Mouse (Mus musculus): ENCODE data around the gene Mrps33. TPM values are rescaled to one million over a fixed set of nuclear protein-coding genes. Genes with fewer than 3 reads are reported as not detected.
A peak's percentile ranks its signal among the peaks of the same experiment; 100 is the strongest.

Mrps33 gene
- polyA plus RNA-seq, 1 experiment from 2014 or later: 231 TPM

- peaks cover 8% of the 10 kb centered on the region; the same call in 1 of the 2 replicates for H3K9me3 ChIP-seq
- peaks cover 23% of the 10 kb centered on the region for H3K36me3 ChIP-seq
- DNase-seq (ENCODE audit: low spot score): no peak
- H3K4me1 ChIP-seq (replicated peaks): no peaks in the 10 kb centered on the region
- H3K27me3 ChIP-seq (ENCODE audit: insufficient read depth, poor library complexity, severe bottlenecking): no peaks in the 10 kb centered on the region
- H3K4me3 ChIP-seq: no peak overlapping the region
- 84% methylated on average over 2 of the region's 2 CpGs for WGBS
- no peak overlapping the region for H3K27ac ChIP-seq
Observed at GRCm38 (mm10) chr6:39797076-39797475, 13.7 kb downstream of the Mrps33 start.

- peaks cover 14% of the 10 kb centered on the region for H3K36me3 ChIP-seq
- H3K4me1 ChIP-seq (replicated peaks): no peaks in the 10 kb centered on the region
- H3K27me3 ChIP-seq (ENCODE audit: insufficient read depth, poor library complexity, severe bottlenecking): no peaks in the 10 kb centered on the region
- peaks cover 8% of the 10 kb centered on the region; the same call in 1 of the 2 replicates for H3K9me3 ChIP-seq
- no peak overlapping the region for H3K4me3 ChIP-seq
- no peak for DNase-seq (ENCODE audit: low spot score)
- 79% methylated on average over 1 of the region's 1 CpGs for WGBS
- no peak overlapping the region for H3K27ac ChIP-seq
Observed at GRCm38 (mm10) chr6:39796150-39796549, 14.6 kb downstream of the Mrps33 start.

- no peak overlapping the region for H3K27ac ChIP-seq
- H3K4me1 ChIP-seq (replicated peaks): peaks cover 13% of the 10 kb centered on the region
- DNase-seq (ENCODE audit: low spot score): no peak
- H3K4me3 ChIP-seq: no peak overlapping the region
- H3K9me3 ChIP-seq: no peaks in the 10 kb centered on the region
- WGBS: 78% methylated on average over 5 of the region's 5 CpGs
- no peaks in the 10 kb centered on the region for H3K27me3 ChIP-seq (ENCODE audit: insufficient read depth, poor library complexity, severe bottlenecking)
- H3K36me3 ChIP-seq: no peaks in the 10 kb centered on the region
Observed at GRCm38 (mm10) chr6:39791806-39792205, 19.0 kb downstream of the Mrps33 start.

DNA sequence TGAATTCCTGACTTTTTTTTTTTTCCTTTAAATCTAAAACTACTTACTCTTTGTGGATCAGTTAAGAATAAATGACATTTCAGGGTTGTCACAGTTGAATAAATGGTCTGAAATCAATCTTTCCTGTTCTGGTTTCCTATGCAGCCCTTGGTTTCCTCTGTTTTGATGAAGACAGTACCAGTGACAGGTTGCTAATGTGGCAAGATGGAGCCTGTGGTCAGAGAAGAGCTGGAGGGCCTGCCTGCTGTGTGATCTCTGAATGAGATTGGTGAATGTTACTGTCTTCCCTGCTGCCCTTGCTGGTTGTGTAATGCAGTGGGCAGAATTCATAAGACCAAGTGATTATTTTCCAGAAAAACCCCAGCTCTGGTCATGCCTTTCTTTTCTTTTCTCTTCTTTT is 22.4 kb downstream of the Mrps33 start:
- Histone ChIP-seq H3K27me3 (ENCODE audit: insufficient read depth, poor library complexity, severe bottlenecking) (no peaks in the 10 kb centered on the region), H3K9me3 (no peaks in the 10 kb centered on the region), H3K36me3 (no peaks in the 10 kb centered on the region), H3K4me3 (no peak overlapping the region), H3K4me1 (replicated peaks) (peaks cover 13% of the 10 kb centered on the region), H3K27ac (no peak overlapping the region)
- DNase-seq (ENCODE audit: low spot score): no peak

DNA sequence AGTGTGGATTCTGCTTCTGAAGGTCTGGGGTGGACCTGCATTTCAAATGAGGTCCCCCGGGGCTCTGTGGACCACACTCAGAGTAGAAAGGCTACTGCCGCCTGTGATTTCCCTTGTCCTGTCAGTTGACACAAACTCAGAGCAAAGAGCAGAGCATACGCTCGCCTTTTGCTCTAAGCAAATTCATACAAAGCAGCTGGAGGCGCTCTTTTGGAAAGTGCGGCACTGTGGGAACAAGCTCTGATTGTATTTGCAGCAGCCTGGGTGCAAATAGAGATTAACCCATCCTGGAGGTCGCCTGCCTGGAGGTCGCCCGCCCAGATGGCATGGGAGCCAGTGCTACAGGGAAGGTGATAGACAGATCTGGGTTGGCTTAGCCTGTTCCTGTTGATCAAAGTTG is 23.0 kb downstream of the Mrps33 start:
- peak overlapping the region; percentile 11; the same call in 1 of the 2 replicates for H3K4me3 ChIP-seq

DNA sequence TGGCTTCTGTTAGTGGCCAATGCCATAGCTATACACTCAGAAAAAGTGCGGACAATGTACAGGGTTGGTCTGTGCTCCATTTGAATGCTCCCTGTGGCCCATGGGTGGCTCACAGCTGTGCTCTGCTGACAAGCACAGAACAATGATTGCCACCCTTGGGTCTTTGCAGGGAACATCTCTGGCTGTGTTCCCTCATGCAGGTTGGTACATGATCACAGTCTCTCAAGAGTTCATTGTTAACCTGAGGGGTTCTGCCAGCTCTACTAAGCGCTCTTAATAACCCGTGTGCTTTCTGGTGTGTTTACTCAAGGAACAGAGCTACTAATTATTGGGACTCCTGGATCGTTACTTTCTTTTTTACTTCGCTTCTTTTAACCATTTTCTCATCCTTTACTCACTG is 24.8 kb downstream of the Mrps33 start:
- Histone ChIP-seq H3K27ac (no peak overlapping the region), H3K27me3 (ENCODE audit: insufficient read depth, poor library complexity, severe bottlenecking) (no peaks in the 10 kb centered on the region), H3K36me3 (no peaks in the 10 kb centered on the region), H3K4me1 (replicated peaks) (peaks cover 26% of the 10 kb centered on the region), H3K4me3 (no peak overlapping the region), H3K9me3 (no peaks in the 10 kb centered on the region)
- 89% methylated on average over 5 of the region's 5 CpGs for WGBS
- DNase-seq (ENCODE audit: low spot score): no peak

More for the DNA sequence above, 23.0 kb downstream of the Mrps33 start:
- Histone ChIP-seq H3K9me3 (no peaks in the 10 kb centered on the region), H3K36me3 (no peaks in the 10 kb centered on the region), H3K27ac (peak overlapping the region; percentile 75), H3K4me1 (replicated peaks) (peaks cover 13% of the 10 kb centered on the region), H3K27me3 (ENCODE audit: insufficient read depth, poor library complexity, severe bottlenecking) (no peaks in the 10 kb centered on the region)
- WGBS: 9% methylated on average over 9 of the region's 9 CpGs
- peak; percentile 62 for DNase-seq (ENCODE audit: low spot score)

DNA sequence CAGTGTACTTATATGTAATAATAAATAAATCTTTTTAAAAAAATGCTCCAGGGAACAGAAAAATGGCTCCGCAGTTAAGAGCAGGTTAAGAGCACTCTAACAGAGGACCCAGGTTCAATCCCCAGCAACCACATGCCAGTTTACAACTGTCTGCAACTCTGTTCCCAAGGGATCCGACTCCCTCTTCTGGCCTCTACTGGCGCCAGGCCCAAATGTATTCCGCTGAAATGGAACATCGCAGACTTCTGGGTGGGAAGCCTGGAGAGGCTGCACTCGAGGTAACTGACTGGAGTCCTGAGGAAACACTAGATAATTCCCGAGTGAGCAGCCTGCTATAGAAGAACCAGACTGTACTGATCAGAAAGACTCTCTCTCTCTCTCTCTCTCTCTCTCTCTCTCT is 27.3 kb downstream of the Mrps33 start:
- Histone ChIP-seq H3K4me3 (no peak overlapping the region), H3K27ac (no peak overlapping the region), H3K27me3 (ENCODE audit: insufficient read depth, poor library complexity, severe bottlenecking) (no peaks in the 10 kb centered on the region), H3K9me3 (no peaks in the 10 kb centered on the region), H3K4me1 (replicated peaks) (peaks cover 39% of the 10 kb centered on the region), H3K36me3 (no peaks in the 10 kb centered on the region)
- 67% methylated on average over 7 of the region's 7 CpGs for WGBS
- DNase-seq (ENCODE audit: low spot score): no peak

DNA sequence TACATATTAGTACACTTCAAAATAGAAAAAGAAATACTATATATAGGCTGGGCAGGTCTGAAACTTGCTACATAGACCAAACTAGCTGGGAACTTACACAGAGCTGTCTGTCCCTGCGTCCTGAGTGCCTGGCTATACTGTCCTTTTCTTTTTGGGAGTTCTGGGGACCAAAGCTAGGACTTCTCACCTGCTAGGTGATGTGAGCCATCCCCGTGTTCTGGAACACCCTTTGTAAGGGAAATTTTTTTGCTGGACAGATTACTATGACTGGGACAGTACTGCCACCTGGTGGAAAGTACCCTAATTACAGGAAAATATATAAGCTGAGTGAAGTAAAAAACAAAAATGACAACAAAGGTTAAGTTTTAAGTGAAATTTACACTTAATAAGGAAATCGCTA is 28.2 kb downstream of the Mrps33 start:
- no peaks in the 10 kb centered on the region for H3K9me3 ChIP-seq
- H3K4me1 ChIP-seq (replicated peaks): peaks cover 35% of the 10 kb centered on the region
- H3K4me3 ChIP-seq: no peak overlapping the region
- no peak overlapping the region for H3K27ac ChIP-seq
- H3K27me3 ChIP-seq (ENCODE audit: insufficient read depth, poor library complexity, severe bottlenecking): no peaks in the 10 kb centered on the region
- WGBS: 28% methylated on average over 3 of the region's 3 CpGs
- no peaks in the 10 kb centered on the region for H3K36me3 ChIP-seq
- DNase-seq (ENCODE audit: low spot score): peak; percentile 5

DNA sequence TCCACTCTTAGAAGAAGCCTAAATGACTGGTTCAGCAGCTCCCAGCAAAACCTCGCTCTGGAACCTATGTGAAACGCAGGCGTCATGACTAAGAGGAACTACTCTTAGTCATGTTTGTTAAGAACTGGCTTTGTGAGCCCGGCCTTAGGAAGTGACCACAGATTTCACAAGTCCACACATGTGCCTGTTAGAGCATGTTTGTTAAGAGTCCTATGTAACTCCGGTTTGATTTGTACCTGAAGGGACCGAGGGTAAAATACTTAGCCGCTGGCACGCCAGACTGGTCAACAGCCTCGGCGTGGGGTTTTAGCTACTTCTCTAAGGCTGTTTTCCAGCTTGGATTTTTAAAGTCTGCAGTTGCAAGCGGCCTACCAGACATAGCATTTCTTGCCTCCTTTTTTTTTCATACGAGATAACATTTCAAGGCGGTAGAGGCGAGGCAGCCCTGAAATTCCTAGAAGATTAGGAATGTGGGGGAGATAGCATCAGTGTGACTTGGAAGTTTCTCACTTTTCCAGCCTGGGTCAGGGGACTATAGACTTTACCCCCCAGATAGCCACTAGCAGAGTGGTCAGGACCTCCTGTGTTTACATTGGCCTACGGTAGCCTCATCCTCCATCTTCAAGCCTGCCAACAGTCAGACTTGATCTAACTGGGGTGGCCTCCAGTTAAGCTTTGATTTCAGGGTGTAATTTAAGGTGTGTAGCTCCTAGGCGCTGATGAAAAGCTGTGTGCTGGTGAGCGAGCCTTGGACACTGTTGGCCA is 28.8 kb downstream of the Mrps33 start:
- Histone ChIP-seq H3K27ac (peak overlapping the region; percentile 87), H3K4me1 (replicated peaks) (peaks cover 31% of the 10 kb centered on the region), H3K9me3 (no peaks in the 10 kb centered on the region), H3K36me3 (no peaks in the 10 kb centered on the region), H3K4me3 (no peak overlapping the region), H3K27me3 (ENCODE audit: insufficient read depth, poor library complexity, severe bottlenecking) (no peaks in the 10 kb centered on the region)
- 49% methylated on average over 17 of the region's 17 CpGs for WGBS
- peak; percentile 23 for DNase-seq (ENCODE audit: low spot score)

- 1% methylated on average over 18 of the region's 18 CpGs for WGBS
- no peaks in the 10 kb centered on the region for H3K9me3 ChIP-seq
- no peaks in the 10 kb centered on the region for H3K27me3 ChIP-seq (ENCODE audit: insufficient read depth, poor library complexity, severe bottlenecking)
- peaks cover 31% of the 10 kb centered on the region for H3K4me1 ChIP-seq (replicated peaks)
- peak overlapping the region; percentile 42 for H3K4me3 ChIP-seq
- H3K36me3 ChIP-seq: no peaks in the 10 kb centered on the region
- peak overlapping the region; percentile 87 for H3K27ac ChIP-seq
- DNase-seq (ENCODE audit: low spot score): peak; percentile 70
Observed at GRCm38 (mm10) chr6:39780857-39781666, 29.7 kb downstream of the Mrps33 start.

- Histone ChIP-seq H3K4me1 (replicated peaks) (peaks cover 31% of the 10 kb centered on the region), H3K27me3 (ENCODE audit: insufficient read depth, poor library complexity, severe bottlenecking) (no peaks in the 10 kb centered on the region), H3K9me3 (no peaks in the 10 kb centered on the region), H3K27ac (no peak overlapping the region), H3K4me3 (no peak overlapping the region), H3K36me3 (no peaks in the 10 kb centered on the region)
- no peak for DNase-seq (ENCODE audit: low spot score)
- 93% methylated on average over 1 of the region's 1 CpGs for WGBS
Observed at GRCm38 (mm10) chr6:39778506-39778905, 32.3 kb downstream of the Mrps33 start.

DNA sequence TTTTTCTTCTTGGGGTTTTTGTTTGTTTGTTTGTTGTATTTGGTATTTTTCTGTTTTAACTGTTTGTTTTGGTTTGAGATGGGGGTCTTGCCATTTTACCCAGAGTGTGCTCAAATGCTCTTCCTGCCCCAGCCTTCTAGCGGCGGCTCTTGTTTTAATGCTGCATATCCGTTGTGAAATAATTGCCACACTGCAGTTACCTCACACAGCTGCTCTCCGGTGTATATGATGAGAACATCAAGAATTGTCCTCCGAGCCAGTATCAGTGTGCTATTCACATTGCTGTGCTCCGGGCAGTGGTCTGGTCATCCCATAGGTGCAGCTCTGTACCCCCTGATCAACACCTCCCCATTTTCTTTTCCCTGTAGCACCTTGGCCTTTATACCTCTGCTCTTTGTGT is 34.5 kb downstream of the Mrps33 start:
- H3K4me1 ChIP-seq (replicated peaks): peaks cover 25% of the 10 kb centered on the region
- H3K4me3 ChIP-seq: no peak overlapping the region
- WGBS: 96% methylated on average over 6 of the region's 6 CpGs
- no peaks in the 10 kb centered on the region for H3K27me3 ChIP-seq (ENCODE audit: insufficient read depth, poor library complexity, severe bottlenecking)
- no peaks in the 10 kb centered on the region for H3K9me3 ChIP-seq
- no peak overlapping the region for H3K27ac ChIP-seq
- H3K36me3 ChIP-seq: no peaks in the 10 kb centered on the region
- DNase-seq (ENCODE audit: low spot score): no peak

DNA sequence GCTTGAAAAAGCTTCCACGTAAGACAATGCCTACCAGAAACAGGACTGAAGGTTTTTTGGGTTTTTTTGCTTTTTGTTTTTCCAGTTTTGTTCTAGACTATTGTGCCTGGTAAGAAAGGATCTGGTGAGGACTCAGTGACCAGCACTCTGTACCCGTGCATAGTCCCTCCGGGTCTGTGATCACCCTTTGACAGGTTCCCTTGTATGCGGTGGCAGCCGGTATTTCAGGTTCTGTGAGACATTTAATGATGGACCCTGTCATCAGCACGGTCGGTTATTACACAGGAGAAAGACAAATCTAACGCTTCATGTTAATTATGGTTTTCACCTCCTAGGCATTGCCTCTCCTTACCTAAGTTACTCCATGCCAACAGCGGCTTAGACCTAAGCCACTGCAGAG is 35.8 kb downstream of the Mrps33 start:
- Histone ChIP-seq H3K9me3 (no peaks in the 10 kb centered on the region), H3K4me3 (no peak overlapping the region), H3K27me3 (ENCODE audit: insufficient read depth, poor library complexity, severe bottlenecking) (no peaks in the 10 kb centered on the region), H3K4me1 (replicated peaks) (peaks cover 12% of the 10 kb centered on the region), H3K36me3 (no peaks in the 10 kb centered on the region), H3K27ac (no peak overlapping the region)
- 89% methylated on average over 9 of the region's 9 CpGs for WGBS
- no peak for DNase-seq (ENCODE audit: low spot score)

Data from hindbrain, embryonic 10.5 days (tissue).